Mouse (Mus musculus): ENCODE results near the gene Slc25a39. TPM values are rescaled to one million over a fixed set of nuclear protein-coding genes. Genes with fewer than 3 reads are reported as not detected.

The Slc25a39 gene
- polyA plus RNA-seq, 1 experiment = 1,128 TPM

GRCm38 (mm10) chr11:102441434-102441833 lies 33.7 kb upstream of the Slc25a39 start:
- no peaks in the 10 kb centered on the region for H3K27me3 ChIP-seq (replicated peaks; ENCODE audit: control insufficient read depth, insufficient read depth, low read length)
- DNase-seq = no peak
- no peak for TF ChIP-seq CTCF (conservative IDR thresholded peaks at IDR 0.05; ENCODE audit: insufficient read depth, insufficient read length, low read depth, low read length)
- no peak for TF ChIP-seq POLR2A (IDR thresholded peaks at IDR 0.05; ENCODE audit: low read depth, low read length)
- H3K27ac ChIP-seq (ENCODE audit: insufficient read depth, low read depth, low read length) = no peak overlapping the region
- WGBS = 81% methylated on average over 3 of the region's 3 CpGs
- no peaks in the 10 kb centered on the region for H3K4me1 ChIP-seq (ENCODE audit: control insufficient read depth, insufficient read depth, low read length)
- no peaks in the 10 kb centered on the region for H3K36me3 ChIP-seq (ENCODE audit: control insufficient read depth, insufficient read depth, low read length)
- H3K4me3 ChIP-seq (ENCODE audit: insufficient read depth, low read depth, low read length) = no peak overlapping the region

GRCm38 (mm10) chr11:102440255-102440654 lies 32.5 kb upstream of the Slc25a39 start:
- WGBS = 78% methylated on average over 8 of the region's 8 CpGs
- Histone ChIP-seq H3K27ac (ENCODE audit: insufficient read depth, low read depth, low read length) (no peak overlapping the region), H3K27me3 (replicated peaks; ENCODE audit: control insufficient read depth, insufficient read depth, low read length) (no peaks in the 10 kb centered on the region), H3K4me1 (ENCODE audit: control insufficient read depth, insufficient read depth, low read length) (no peaks in the 10 kb centered on the region), H3K36me3 (ENCODE audit: control insufficient read depth, insufficient read depth, low read length) (no peaks in the 10 kb centered on the region; the same call in 1 of the 2 replicates), H3K4me3 (ENCODE audit: insufficient read depth, low read depth, low read length) (no peak overlapping the region)
- no peak for DNase-seq
- no peak for TF ChIP-seq POLR2A (IDR thresholded peaks at IDR 0.05; ENCODE audit: low read depth, low read length)
- TF ChIP-seq CTCF (conservative IDR thresholded peaks at IDR 0.05; ENCODE audit: insufficient read depth, insufficient read length, low read depth, low read length) = no peak

GRCm38 (mm10) chr11:102439093-102440082 lies 31.6 kb upstream of the Slc25a39 start:
- no peak for DNase-seq
- WGBS = 85% methylated on average over 14 of the region's 14 CpGs
- no peaks in the 10 kb centered on the region; the same call in 1 of the 2 replicates for H3K36me3 ChIP-seq (ENCODE audit: control insufficient read depth, insufficient read depth, low read length)

GRCm38 (mm10) chr11:102438212-102439092 lies 30.7 kb upstream of the Slc25a39 start:
- TF ChIP-seq POLR2A (IDR thresholded peaks at IDR 0.05; ENCODE audit: low read depth, low read length) (no peak), CTCF (conservative IDR thresholded peaks at IDR 0.05; ENCODE audit: insufficient read depth, insufficient read length, low read depth, low read length) (peak; percentile 67)
- H3K36me3 ChIP-seq (ENCODE audit: control insufficient read depth, insufficient read depth, low read length) = no peaks in the 10 kb centered on the region; the same call in 1 of the 2 replicates
- peak; percentile 71 for DNase-seq
- no peaks in the 10 kb centered on the region for H3K27me3 ChIP-seq (replicated peaks; ENCODE audit: control insufficient read depth, insufficient read depth, low read length)
- H3K27ac ChIP-seq (ENCODE audit: insufficient read depth, low read depth, low read length) = no peak overlapping the region
- no peaks in the 10 kb centered on the region for H3K4me1 ChIP-seq (ENCODE audit: control insufficient read depth, insufficient read depth, low read length)
- 32% methylated on average over 77 of the region's 77 CpGs for WGBS
- peak overlapping the region; percentile 39 for H3K4me3 ChIP-seq (ENCODE audit: insufficient read depth, low read depth, low read length)

More at GRCm38 (mm10) chr11:102439093-102440082, 31.6 kb upstream of the Slc25a39 start:
- TF ChIP-seq CTCF (conservative IDR thresholded peaks at IDR 0.05; ENCODE audit: insufficient read depth, insufficient read length, low read depth, low read length) = no peak
- no peaks in the 10 kb centered on the region for H3K4me1 ChIP-seq (ENCODE audit: control insufficient read depth, insufficient read depth, low read length)
- no peak overlapping the region for H3K27ac ChIP-seq (ENCODE audit: insufficient read depth, low read depth, low read length)
- no peaks in the 10 kb centered on the region for H3K27me3 ChIP-seq (replicated peaks; ENCODE audit: control insufficient read depth, insufficient read depth, low read length)
- H3K4me3 ChIP-seq (ENCODE audit: insufficient read depth, low read depth, low read length) = no peak overlapping the region

- peak overlapping the region; percentile 39 for H3K4me3 ChIP-seq (ENCODE audit: insufficient read depth, low read depth, low read length)
- WGBS = 38% methylated on average over 87 of the region's 87 CpGs
- no peaks in the 10 kb centered on the region; the same call in 1 of the 2 replicates for H3K36me3 ChIP-seq (ENCODE audit: control insufficient read depth, insufficient read depth, low read length)
- no peak overlapping the region for H3K27ac ChIP-seq (ENCODE audit: insufficient read depth, low read depth, low read length)
- no peaks in the 10 kb centered on the region for H3K27me3 ChIP-seq (replicated peaks; ENCODE audit: control insufficient read depth, insufficient read depth, low read length)
- DNase-seq = peak; percentile 71
- no peak for TF ChIP-seq POLR2A (IDR thresholded peaks at IDR 0.05; ENCODE audit: low read depth, low read length)
- peak; percentile 40 for TF ChIP-seq CTCF (conservative IDR thresholded peaks at IDR 0.05; ENCODE audit: insufficient read depth, insufficient read length, low read depth, low read length)
- H3K4me1 ChIP-seq (ENCODE audit: control insufficient read depth, insufficient read depth, low read length) = peaks cover 4% of the 10 kb centered on the region; the same call in 1 of the 2 replicates
Measured at GRCm38 (mm10) chr11:102437120-102438061, 29.6 kb upstream of the Slc25a39 start.

- Histone ChIP-seq H3K36me3 (ENCODE audit: control insufficient read depth, insufficient read depth, low read length) (no peaks in the 10 kb centered on the region; the same call in 1 of the 2 replicates), H3K4me1 (ENCODE audit: control insufficient read depth, insufficient read depth, low read length) (peaks cover 6% of the 10 kb centered on the region; the same call in 1 of the 2 replicates), H3K27me3 (replicated peaks; ENCODE audit: control insufficient read depth, insufficient read depth, low read length) (no peaks in the 10 kb centered on the region), H3K27ac (ENCODE audit: insufficient read depth, low read depth, low read length) (no peak overlapping the region), H3K4me3 (ENCODE audit: insufficient read depth, low read depth, low read length) (no peak overlapping the region)
- TF ChIP-seq POLR2A (IDR thresholded peaks at IDR 0.05; ENCODE audit: low read depth, low read length) (no peak), CTCF (conservative IDR thresholded peaks at IDR 0.05; ENCODE audit: insufficient read depth, insufficient read length, low read depth, low read length) (no peak)
- no peak for DNase-seq
- WGBS = 81% methylated on average over 10 of the region's 10 CpGs
Measured at GRCm38 (mm10) chr11:102436471-102436790, 28.7 kb upstream of the Slc25a39 start.

Measured in kidney, adult 2 months (tissue).